Mouse (Mus musculus): ENCODE data around the gene C1galt1. TPM values are rescaled to one million over a fixed set of nuclear protein-coding genes. Genes with fewer than 3 reads are reported as not detected.

Gene C1galt1
- total RNA-seq (2014; rRNA removed), result 14.2 and 18.2 TPM in 2 replicates
- polyA plus RNA-seq (2015; fragmentation: Nextera tagmentation; extraction: Ambion mirVana), result 1.1 and 1.7 TPM in 2 replicates

- WGBS, result 2% methylated on average over 67 of the region's 93 CpGs
- Histone ChIP-seq H3K4me1 (ENCODE audit: insufficient read depth) (no peaks in the 10 kb centered on the region), H3K27ac (ENCODE audit: low read depth, low read length) (peak within 1 kb of the TSS; percentile 94), H3K9ac (peak within 1 kb of the TSS; percentile 90), H3K4me3 (ENCODE audit: low read depth, low read length) (peak within 1 kb of the TSS; percentile 87), H3K27me3 (ENCODE audit: insufficient read depth, low read length) (no peaks in the 10 kb centered on the region), H3K9me3 (ENCODE audit: low read length) (no peaks in the 10 kb centered on the region), H3K36me3 (ENCODE audit: insufficient read depth) (no peaks in the 10 kb centered on the region), H3K4me2 (ENCODE audit: low read depth) (peak within 1 kb of the TSS; percentile 84)
- TF ChIP-seq CTCF (IDR thresholded peaks at IDR 0.05; ENCODE audit: low read depth), result no peak
- no peak; the same call in 1 of the 2 replicates for ATAC-seq
- no peak for DNase-seq
Measured at GRCm38 (mm10) chr6:7844802-7845679, at the start of gene C1galt1. TSS of gene C1galt1 (plus strand) at chr6:7844842.

- WGBS, result 63% methylated on average over 6 of the region's 6 CpGs
- no peak for TF ChIP-seq CTCF (IDR thresholded peaks at IDR 0.05; ENCODE audit: low read depth)
Measured at GRCm38 (mm10) chr6:7799969-7800368, 44.7 kb upstream of the C1galt1 start.

GRCm38 (mm10) chr6:7803765-7804542, 40.7 kb upstream of the C1galt1 start:
- H3K4me1 ChIP-seq (ENCODE audit: insufficient read depth), result no peaks in the 10 kb centered on the region
- 90% methylated on average over 9 of the region's 9 CpGs for WGBS
- ATAC-seq, result no peak
- no peak for DNase-seq
- no peak for TF ChIP-seq CTCF (IDR thresholded peaks at IDR 0.05; ENCODE audit: low read depth)
- no peak overlapping the region for H3K9ac ChIP-seq
- H3K4me2 ChIP-seq (ENCODE audit: low read depth), result no peak overlapping the region
- no peaks in the 10 kb centered on the region for H3K9me3 ChIP-seq (ENCODE audit: low read length)
- no peak overlapping the region for H3K4me3 ChIP-seq (ENCODE audit: low read depth, low read length)
- H3K27me3 ChIP-seq (ENCODE audit: insufficient read depth, low read length), result no peaks in the 10 kb centered on the region
- H3K27ac ChIP-seq (ENCODE audit: low read depth, low read length), result no peak overlapping the region
- H3K36me3 ChIP-seq (ENCODE audit: insufficient read depth), result no peaks in the 10 kb centered on the region

More at GRCm38 (mm10) chr6:7799969-7800368, 44.7 kb upstream of the C1galt1 start:
- H3K4me2 ChIP-seq (ENCODE audit: low read depth), result no peak overlapping the region
- H3K4me3 ChIP-seq (ENCODE audit: low read depth, low read length), result no peak overlapping the region
- no peak for DNase-seq
- H3K27me3 ChIP-seq (ENCODE audit: insufficient read depth, low read length), result no peaks in the 10 kb centered on the region
- no peak overlapping the region for H3K9ac ChIP-seq
- no peak for ATAC-seq
- no peaks in the 10 kb centered on the region for H3K36me3 ChIP-seq (ENCODE audit: insufficient read depth)
- no peaks in the 10 kb centered on the region for H3K9me3 ChIP-seq (ENCODE audit: low read length)
- no peaks in the 10 kb centered on the region for H3K4me1 ChIP-seq (ENCODE audit: insufficient read depth)
- H3K27ac ChIP-seq (ENCODE audit: low read depth, low read length), result no peak overlapping the region

- no peak overlapping the region for H3K4me2 ChIP-seq (ENCODE audit: low read depth)
- no peak for DNase-seq
- H3K9me3 ChIP-seq (ENCODE audit: low read length), result no peaks in the 10 kb centered on the region
- H3K4me3 ChIP-seq (ENCODE audit: low read depth, low read length), result no peak overlapping the region
- H3K36me3 ChIP-seq (ENCODE audit: insufficient read depth), result no peaks in the 10 kb centered on the region
- H3K9ac ChIP-seq, result no peak overlapping the region
- H3K4me1 ChIP-seq (ENCODE audit: insufficient read depth), result no peaks in the 10 kb centered on the region
- no peak for TF ChIP-seq CTCF (IDR thresholded peaks at IDR 0.05; ENCODE audit: low read depth)
- ATAC-seq, result no peak
- WGBS, result 39% methylated on average over 2 of the region's 2 CpGs
- H3K27ac ChIP-seq (ENCODE audit: low read depth, low read length), result no peak overlapping the region
- no peaks in the 10 kb centered on the region for H3K27me3 ChIP-seq (ENCODE audit: insufficient read depth, low read length)
Measured at GRCm38 (mm10) chr6:7814146-7814545, 30.5 kb upstream of the C1galt1 start.

- DNase-seq (no peak), ATAC-seq (no peak)
- H3K4me1 ChIP-seq (ENCODE audit: insufficient read depth), result no peaks in the 10 kb centered on the region
- no peak overlapping the region for H3K27ac ChIP-seq (ENCODE audit: low read depth, low read length)
- H3K4me3 ChIP-seq (ENCODE audit: low read depth, low read length), result no peak overlapping the region
- H3K9me3 ChIP-seq (ENCODE audit: low read length), result no peaks in the 10 kb centered on the region
- H3K27me3 ChIP-seq (ENCODE audit: insufficient read depth, low read length), result no peaks in the 10 kb centered on the region
- no peak overlapping the region for H3K4me2 ChIP-seq (ENCODE audit: low read depth)
- WGBS, result 82% methylated on average over 5 of the region's 5 CpGs
- no peaks in the 10 kb centered on the region for H3K36me3 ChIP-seq (ENCODE audit: insufficient read depth)
- H3K9ac ChIP-seq, result no peak overlapping the region
- no peak for TF ChIP-seq CTCF (IDR thresholded peaks at IDR 0.05; ENCODE audit: low read depth)
Measured at GRCm38 (mm10) chr6:7816233-7816632, 28.4 kb upstream of the C1galt1 start.

- WGBS, result 63% methylated on average over 6 of the region's 6 CpGs
Measured at GRCm38 (mm10) chr6:7822688-7823087, 22.0 kb upstream of the C1galt1 start.

More at GRCm38 (mm10) chr6:7822688-7823087, 22.0 kb upstream of the C1galt1 start:
- ATAC-seq (no peak), DNase-seq (no peak)
- TF ChIP-seq CTCF (IDR thresholded peaks at IDR 0.05; ENCODE audit: low read depth), result no peak
- no peak overlapping the region for H3K4me2 ChIP-seq (ENCODE audit: low read depth)
- no peaks in the 10 kb centered on the region for H3K36me3 ChIP-seq (ENCODE audit: insufficient read depth)
- H3K9ac ChIP-seq, result no peak overlapping the region
- no peaks in the 10 kb centered on the region for H3K27me3 ChIP-seq (ENCODE audit: insufficient read depth, low read length)
- no peaks in the 10 kb centered on the region for H3K4me1 ChIP-seq (ENCODE audit: insufficient read depth)
- no peak overlapping the region for H3K27ac ChIP-seq (ENCODE audit: low read depth, low read length)
- H3K9me3 ChIP-seq (ENCODE audit: low read length), result no peaks in the 10 kb centered on the region
- H3K4me3 ChIP-seq (ENCODE audit: low read depth, low read length), result no peak overlapping the region
